Mouse (Mus musculus): Measurements from ENCODE around the gene Zfand5. TPM values are rescaled to one million over a fixed set of nuclear protein-coding genes. Genes with fewer than 3 reads are reported as not detected.

Gene Zfand5
- total RNA-seq, 1 experiment from 2014 or later = 154 TPM

DNA sequence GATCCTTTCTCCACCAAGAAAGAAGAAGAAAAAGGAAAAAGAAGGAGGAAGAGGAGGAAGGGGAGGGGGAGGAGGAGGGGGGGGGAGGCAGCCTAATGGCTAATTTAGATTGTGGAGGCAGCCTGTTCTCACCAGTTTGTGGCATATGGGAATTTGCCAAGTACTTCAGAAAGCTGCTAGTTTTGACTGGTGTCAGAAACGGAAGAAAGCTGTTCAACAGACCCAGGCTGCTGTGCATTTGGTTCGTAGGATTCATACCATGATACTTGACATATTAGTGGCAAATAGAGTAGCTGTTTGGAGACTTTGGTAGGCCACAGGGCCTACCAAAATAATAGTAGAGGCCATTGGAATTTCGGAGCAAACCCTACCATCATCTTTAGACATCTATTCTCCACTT lies 53.3 kb downstream of the Zfand5 start:
- no peak for ATAC-seq (replicated peaks; ENCODE audit: low read depth, poor library complexity, severe bottlenecking)

- no peak for ATAC-seq (replicated peaks; ENCODE audit: low read depth, poor library complexity, severe bottlenecking)
Measured at GRCm38 (mm10) chr19:21328951-21329350, 56.9 kb downstream of the Zfand5 start.

- ATAC-seq (replicated peaks; ENCODE audit: low read depth, poor library complexity, severe bottlenecking) = no peak
Measured at GRCm38 (mm10) chr19:21329770-21330169, 57.7 kb downstream of the Zfand5 start.

GRCm38 (mm10) chr19:21330305-21331115 lies 58.4 kb downstream of the Zfand5 start:
- no peak for ATAC-seq (replicated peaks; ENCODE audit: low read depth, poor library complexity, severe bottlenecking)

- ATAC-seq (replicated peaks; ENCODE audit: low read depth, poor library complexity, severe bottlenecking) = no peak
Measured at GRCm38 (mm10) chr19:21331621-21332155, 59.6 kb downstream of the Zfand5 start.

Other genes starting within 250 kb of the Zfand5 start
- 6.5 and 9.6 TPM in 2 replicates for gene Gda, start 201.2 kb downstream of the Zfand5 start, total RNA-seq (2017)